Mouse (Mus musculus): ENCODE data around the gene Lrp2. TPM values are rescaled to one million over a fixed set of nuclear protein-coding genes. Genes with fewer than 3 reads are reported as not detected.

Gene Lrp2
- total and polyA plus RNA-seq, 3 experiments: 0.01 TPM; not detected in 2

GRCm38 (mm10) chr2:69480965-69481364 is 104.9 kb downstream of the Lrp2 start (continued):
- TF ChIP-seq GABPA (IDR thresholded peaks at IDR 0.05; ENCODE audit: low read depth, low read length) (no peak), ZC3H11A (IDR thresholded peaks at IDR 0.05; ENCODE audit: low read depth, low read length) (no peak), POLR2AphosphoS2 (IDR thresholded peaks at IDR 0.05; ENCODE audit: low read length) (no peak), MYB (IDR thresholded peaks at IDR 0.05; ENCODE audit: low read depth, low read length) (no peak)

DNA sequence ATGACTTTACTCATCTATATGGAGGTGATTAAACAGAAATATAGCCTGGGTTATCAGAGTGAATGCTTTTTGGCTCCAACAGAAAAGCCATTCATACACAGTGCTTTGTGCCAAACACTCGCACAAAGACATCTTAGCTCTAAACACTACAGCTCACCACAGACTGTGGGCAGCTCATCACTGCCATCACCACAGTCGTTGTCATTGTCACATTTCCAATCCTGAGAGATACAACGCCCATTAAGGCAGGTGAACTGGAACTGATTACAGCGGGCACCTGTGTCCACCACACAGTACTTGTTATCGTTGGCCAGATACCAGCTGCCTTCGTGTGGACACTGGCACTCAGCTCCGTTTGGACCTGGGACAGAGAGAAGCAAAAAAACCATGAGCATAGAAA is 106.0 kb downstream of the Lrp2 start:
- Histone ChIP-seq H3K27me3 (ENCODE audit: control insufficient read depth in 1 of 2, insufficient read depth in 2 of 2, low read length in 2 of 2) (no peaks in the 10 kb centered on the region), H3K4me1 (ENCODE audit: control insufficient read depth in 1 of 2, insufficient read depth in 2 of 2, low read length in 2 of 2) (no peaks in the 10 kb centered on the region), H3K36me3 (ENCODE audit: control insufficient read depth in 1 of 2, insufficient read depth in 2 of 2, low read length in 2 of 2) (no peaks in the 10 kb centered on the region), H3K9me3 (replicated peaks; ENCODE audit: insufficient read depth, low read length) (no peaks in the 10 kb centered on the region), H3K9ac (ENCODE audit: control insufficient read depth, low read depth, low read length, poor library complexity, severe bottlenecking) (no peak overlapping the region), H3K27ac (ENCODE audit: control insufficient read depth, low read depth, low read length) (no peak overlapping the region), H3K79me2 (ENCODE audit: control insufficient read depth, insufficient read depth, low read length, poor library complexity) (no peaks in the 10 kb centered on the region), H3K4me3 (ENCODE audit: control insufficient read depth in 1 of 2, insufficient read depth in 1 of 2, low read depth in 2 of 2, low read length in 2 of 2) (no peak overlapping the region)
- no peak for DNase-seq (ENCODE audit: low read depth, low spot score)
- TF ChIP-seq NELFE (IDR thresholded peaks at IDR 0.05; ENCODE audit: low read depth, low read length): no peak
- no peak for TF ChIP-seq MEF2A (IDR thresholded peaks at IDR 0.05; ENCODE audit: extremely low read depth, insufficient replicate concordance, low read depth, low read length, poor library complexity, severe bottlenecking)

DNA sequence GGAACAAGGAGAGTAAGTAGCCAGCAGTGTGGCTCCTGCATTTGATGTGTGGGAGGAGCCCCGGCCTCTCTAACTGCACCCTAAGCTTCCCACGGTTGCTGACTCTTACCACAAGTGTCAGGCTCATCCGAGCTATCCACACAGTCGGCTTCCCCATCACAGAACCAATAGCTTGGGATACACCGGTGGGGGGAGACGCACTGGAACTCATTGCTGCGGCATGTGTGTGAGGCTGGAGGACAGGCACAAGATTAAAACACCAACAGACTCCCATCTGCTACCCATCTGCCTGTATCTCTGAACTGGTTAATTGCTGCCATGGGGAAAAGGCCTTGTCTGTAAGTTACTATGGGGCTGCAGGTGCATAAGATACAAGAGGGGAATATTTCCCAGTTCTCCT is 109.0 kb downstream of the Lrp2 start:
- Histone ChIP-seq H3K79me2 (ENCODE audit: control insufficient read depth, insufficient read depth, low read length, poor library complexity) (no peaks in the 10 kb centered on the region), H3K27ac (ENCODE audit: control insufficient read depth, low read depth, low read length) (no peak overlapping the region), H3K4me1 (ENCODE audit: control insufficient read depth in 1 of 2, insufficient read depth in 2 of 2, low read length in 2 of 2) (no peaks in the 10 kb centered on the region), H3K27me3 (ENCODE audit: control insufficient read depth in 1 of 2, insufficient read depth in 2 of 2, low read length in 2 of 2) (no peaks in the 10 kb centered on the region), H3K36me3 (ENCODE audit: control insufficient read depth in 1 of 2, insufficient read depth in 2 of 2, low read length in 2 of 2) (no peaks in the 10 kb centered on the region), H3K4me3 (ENCODE audit: control insufficient read depth in 1 of 2, insufficient read depth in 1 of 2, low read depth in 2 of 2, low read length in 2 of 2) (no peak overlapping the region), H3K9me3 (replicated peaks; ENCODE audit: insufficient read depth, low read length) (no peaks in the 10 kb centered on the region), H3K9ac (ENCODE audit: control insufficient read depth, low read depth, low read length, poor library complexity, severe bottlenecking) (no peak overlapping the region)
- TF ChIP-seq ETS1 (IDR thresholded peaks at IDR 0.05; ENCODE audit: low read depth, low read length) (no peak), HCFC1 (IDR thresholded peaks at IDR 0.05; ENCODE audit: low read depth, low read length) (no peak), JUND (IDR thresholded peaks at IDR 0.05; ENCODE audit: low read depth, low read length) (no peak), ZC3H11A (IDR thresholded peaks at IDR 0.05; ENCODE audit: low read depth, low read length) (no peak), POLR2AphosphoS2 (IDR thresholded peaks at IDR 0.05; ENCODE audit: low read length) (no peak), GABPA (IDR thresholded peaks at IDR 0.05; ENCODE audit: low read depth, low read length) (no peak), MAX (IDR thresholded peaks at IDR 0.05; ENCODE audit: low read length) (no peak), MAZ (IDR thresholded peaks at IDR 0.05; ENCODE audit: low read depth, low read length) (no peak), CHD1 (IDR thresholded peaks at IDR 0.05; ENCODE audit: low read depth, low read length) (no peak), USF1 (IDR thresholded peaks at IDR 0.05; ENCODE audit: low read depth, low read length) (no peak), RCOR1 (IDR thresholded peaks at IDR 0.05; ENCODE audit: low read depth, low read length) (no peak), MYB (IDR thresholded peaks at IDR 0.05; ENCODE audit: low read depth, low read length) (no peak), BHLHE40 (IDR thresholded peaks at IDR 0.05; ENCODE audit: borderline replicate concordance, low read depth, low read length) (no peak), MAFK (IDR thresholded peaks at IDR 0.05; ENCODE audit: borderline replicate concordance, low read depth, low read length) (no peak), TAL1 (IDR thresholded peaks at IDR 0.05; ENCODE audit: low read length) (no peak), CTCF (IDR thresholded peaks at IDR 0.05 in 2 of 3, conservative IDR thresholded peaks at IDR 0.05 in 1 of 3; ENCODE audit: control insufficient read depth in 1 of 3, insufficient read depth in 1 of 3, low read depth in 2 of 3, low read length in 3 of 3, poor library complexity in 1 of 3, severe bottlenecking in 1 of 3) (no peak), TBP (IDR thresholded peaks at IDR 0.05; ENCODE audit: low read depth, low read length) (no peak), EP300 (IDR thresholded peaks at IDR 0.05; ENCODE audit: low read depth in 1 of 2, low read length in 2 of 2) (no peak), ZNF384 (IDR thresholded peaks at IDR 0.05; ENCODE audit: low read depth, low read length) (no peak)
- DNase-seq (ENCODE audit: low read depth, low spot score): no peak

Measured in MEL (cell line).